Comparison of ENCODE assay signal across 8 mouse cellular contexts in genomic region chr12:104440087-104440760, GRCm38 (mm10). TPM values are rescaled to one million over a fixed set of nuclear protein-coding genes. Genes with fewer than 3 reads are reported as not detected.
DNase-seq lines count a peak whose midpoint lies in the region; ATAC-seq lines count a peak whose summit lies in the region.

No protein-coding gene starts in this region.

- DNase-seq in liver = peak; percentile 71
- DNase-seq in embryonic facial prominence, embryonic 10.5 days (ENCODE audit: low spot score) = peak; percentile 93
- DNase-seq in heart, adult 11 months = peak; percentile 91
- DNase-seq in kidney, adult 11 months = peak; percentile 56
- DNase-seq in left cerebral cortex, postnatal 25 days (ENCODE audit: low spot score in 2 of 2) = peak; percentile 86 to 92
- peak; percentile 43 for DNase-seq in splenic B cell, adult 2 months (ENCODE audit: low read depth, low spot score)

- no peaks in the 10 kb centered on the region for H3K36me3 ChIP-seq in liver, embryonic 12.5 days
- no peaks in the 10 kb centered on the region for H3K36me3 ChIP-seq in embryonic facial prominence, embryonic 10.5 days (replicated peaks)
- H3K36me3 ChIP-seq in midbrain, embryonic 15.5 days (replicated peaks) = no peaks in the 10 kb centered on the region
- H3K36me3 ChIP-seq in splenic B cell, adult 2 months (ENCODE audit: control insufficient read depth, insufficient read depth, low read length, poor library complexity, severe bottlenecking) = no peaks in the 10 kb centered on the region

- no peak overlapping the region for H3K9ac ChIP-seq in liver, embryonic 12.5 days
- H3K9ac ChIP-seq in midbrain, embryonic 15.5 days = no peak overlapping the region

- no peak overlapping the region for H3K4me3 ChIP-seq in liver, embryonic 12.5 days
- H3K4me3 ChIP-seq in embryonic facial prominence, embryonic 10.5 days = no peak overlapping the region
- no peak overlapping the region for H3K4me3 ChIP-seq in midbrain, embryonic 15.5 days

- 12% methylated on average over 22 of the region's 22 CpGs for WGBS in liver, embryonic 12.5 days (ENCODE audit: insufficient replicate concordance)
- 9% methylated on average over 22 of the region's 22 CpGs for WGBS in embryonic facial prominence, embryonic 10.5 days
- 10% methylated on average over 22 of the region's 22 CpGs for WGBS in midbrain, embryonic 15.5 days

- no peak overlapping the region for H3K27ac ChIP-seq in liver, embryonic 12.5 days
- peak overlapping the region; percentile 55 for H3K27ac ChIP-seq in embryonic facial prominence, embryonic 10.5 days (replicated peaks)
- no peak overlapping the region for H3K27ac ChIP-seq in midbrain, embryonic 15.5 days

- no peak for ATAC-seq in liver, embryonic 12.5 days
- peak; percentile 60; the same call in 1 of the 2 replicates for ATAC-seq in midbrain, embryonic 15.5 days (replicated peaks)

- no peaks in the 10 kb centered on the region for H3K4me1 ChIP-seq in liver, embryonic 12.5 days
- H3K4me1 ChIP-seq in embryonic facial prominence, embryonic 10.5 days = peaks cover 10% of the 10 kb centered on the region
- H3K4me1 ChIP-seq in midbrain, embryonic 15.5 days = no peaks in the 10 kb centered on the region

- H3K9me3 ChIP-seq in liver, embryonic 12.5 days (replicated peaks) = no peaks in the 10 kb centered on the region
- no peaks in the 10 kb centered on the region for H3K9me3 ChIP-seq in embryonic facial prominence, embryonic 10.5 days
- no peaks in the 10 kb centered on the region for H3K9me3 ChIP-seq in midbrain, embryonic 15.5 days

- intact Hi-C loops in left cerebral cortex, postnatal 25 days (cut with DNase I) = loop anchor here (1.0 to 2.0 kb wide), 2 partner anchors 259 to 499 kb away; no protein-coding TSS in a partner anchor

- peaks cover 7% of the 10 kb centered on the region for H3K27me3 ChIP-seq in liver, embryonic 12.5 days (replicated peaks)
- H3K27me3 ChIP-seq in embryonic facial prominence, embryonic 10.5 days (replicated peaks; ENCODE audit: low read depth, poor library complexity, severe bottlenecking) = peaks cover 25% of the 10 kb centered on the region
- peaks cover 4% of the 10 kb centered on the region for H3K27me3 ChIP-seq in midbrain, embryonic 15.5 days (replicated peaks)
- no peaks in the 10 kb centered on the region for H3K27me3 ChIP-seq in splenic B cell, adult 2 months (ENCODE audit: control insufficient read depth, insufficient read depth, low read length, poor library complexity, severe bottlenecking)

- H3K4me2 ChIP-seq in liver, embryonic 12.5 days = no peak overlapping the region
- H3K4me2 ChIP-seq in midbrain, embryonic 15.5 days = no peak overlapping the region

RNA-seq across cellular contexts. Expression of gene Gsc, which starts 32.9 kb away (rescaled TPM):
- polyA plus RNA-seq in liver, embryonic 12.5 days (2016; fragmentation: Nextera tagmentation; extraction: Ambion mirVana) = 0.13 TPM in 1 of 2 replicates, not detected in the other
- polyA plus RNA-seq in embryonic facial prominence, embryonic 10.5 days (2016; fragmentation: Nextera tagmentation; extraction: Ambion mirVana) = 11.8 and 20.4 TPM in 2 replicates
- total RNA-seq in left cerebral cortex, postnatal 25 days (2021) = not detected
- polyA plus RNA-seq in midbrain, embryonic 15.5 days (2015; fragmentation: Nextera tagmentation; extraction: Ambion mirVana) = 0.13 and 0.26 TPM in 2 replicates

RNA-seq across cellular contexts. Expression of gene Serpina3n, which starts 33.7 kb away (rescaled TPM):
- not detected in 2 replicates for polyA plus RNA-seq in liver, embryonic 12.5 days (2016; fragmentation: Nextera tagmentation; extraction: Ambion mirVana)
- not detected in 2 replicates for polyA plus RNA-seq in embryonic facial prominence, embryonic 10.5 days (2016; fragmentation: Nextera tagmentation; extraction: Ambion mirVana)
- total RNA-seq in left cerebral cortex, postnatal 25 days (2021) = 10 to 100 TPM in 1 of 2 experiments, 1 to 10 TPM in 1; 9.3 to 10.7 TPM
- polyA plus RNA-seq in midbrain, embryonic 15.5 days (2015; fragmentation: Nextera tagmentation; extraction: Ambion mirVana) = 0.44 and 0.47 TPM in 2 replicates

Comparison
In these comparisons a context has a peak if more than half of its experiments do, and no peak if none do; other contexts are left out.
1. DNase-seq: peak in every context shown above with its lines; median percentile 93 in embryonic facial prominence, embryonic 10.5 days; 91 in heart, adult 11 months; 89 in left cerebral cortex, postnatal 25 days; 71 in liver; 56 in kidney, adult 11 months; 43 in splenic B cell, adult 2 months.
2. RNA of gene Gsc, which starts 32.9 kb away (polyA plus RNA-seq): 11.8 to 20.4 TPM in embryonic facial prominence, embryonic 10.5 days; 0.13 to 0.26 TPM in midbrain, embryonic 15.5 days and 0.13 TPM in liver, embryonic 12.5 days; every median in the first group is over 10 times any median in the second.